Mouse (Mus musculus): ENCODE measurements around the gene Unc5cl. TPM values are rescaled to one million over a fixed set of nuclear protein-coding genes. Genes with fewer than 3 reads are reported as not detected.
A peak's percentile ranks its signal among the peaks of the same experiment; 100 is the strongest.

The Unc5cl gene
- polyA plus RNA-seq, 1 experiment from 2014 or later = 0.08 TPM

GRCm38 (mm10) chr17:48546036-48546435, 91.3 kb downstream of the Unc5cl start:
- no peaks in the 10 kb centered on the region for H3K36me3 ChIP-seq
- H3K9me3 ChIP-seq = no peaks in the 10 kb centered on the region
- H3K4me3 ChIP-seq = no peak overlapping the region
- no peak overlapping the region for H3K9ac ChIP-seq
- H3K4me1 ChIP-seq = 0 out of 2 replicates have a peak, but pooled peaks cover 3% of the 10 kb centered on the region
- H3K4me2 ChIP-seq = no peak overlapping the region
- no peaks in the 10 kb centered on the region for H3K27me3 ChIP-seq
- no peak for ATAC-seq (ENCODE audit: insufficient number of reproducible peaks, insufficient read depth, low FRiP score, low TSS enrichment, low read depth)
- H3K27ac ChIP-seq = no peak overlapping the region
- WGBS = 94% methylated on average over 11 of the region's 11 CpGs

- WGBS = 88% methylated on average over 6 of the region's 6 CpGs
- Histone ChIP-seq H3K27me3 (no peaks in the 10 kb centered on the region), H3K9ac (no peak overlapping the region), H3K4me1 (0 out of 2 replicates have a peak, but pooled peaks cover 3% of the 10 kb centered on the region), H3K36me3 (no peaks in the 10 kb centered on the region), H3K27ac (no peak overlapping the region), H3K4me3 (no peak overlapping the region), H3K9me3 (no peaks in the 10 kb centered on the region), H3K4me2 (no peak overlapping the region)
- no peak for ATAC-seq (ENCODE audit: insufficient number of reproducible peaks, insufficient read depth, low FRiP score, low TSS enrichment, low read depth)
Measured at GRCm38 (mm10) chr17:48547668-48548067, 93.0 kb downstream of the Unc5cl start.

GRCm38 (mm10) chr17:48551788-48552531, 97.3 kb downstream of the Unc5cl start:
- H3K4me2 ChIP-seq = no peak overlapping the region
- no peaks in the 10 kb centered on the region for H3K4me1 ChIP-seq
- H3K4me3 ChIP-seq = no peak overlapping the region
- no peak overlapping the region for H3K9ac ChIP-seq
- no peaks in the 10 kb centered on the region for H3K27me3 ChIP-seq
- WGBS = 84% methylated on average over 4 of the region's 4 CpGs
- H3K36me3 ChIP-seq = no peaks in the 10 kb centered on the region
- no peaks in the 10 kb centered on the region for H3K9me3 ChIP-seq
- no peak for ATAC-seq (ENCODE audit: insufficient number of reproducible peaks, insufficient read depth, low FRiP score, low TSS enrichment, low read depth)
- H3K27ac ChIP-seq = no peak overlapping the region

- H3K4me3 ChIP-seq = no peak overlapping the region
- H3K27ac ChIP-seq = no peak overlapping the region
- no peaks in the 10 kb centered on the region for H3K9me3 ChIP-seq
- H3K36me3 ChIP-seq = no peaks in the 10 kb centered on the region
- WGBS = 89% methylated on average over 3 of the region's 3 CpGs
- no peak for ATAC-seq (ENCODE audit: insufficient number of reproducible peaks, insufficient read depth, low FRiP score, low TSS enrichment, low read depth)
- H3K4me1 ChIP-seq = no peaks in the 10 kb centered on the region
- no peaks in the 10 kb centered on the region for H3K27me3 ChIP-seq
- H3K9ac ChIP-seq = no peak overlapping the region
- H3K4me2 ChIP-seq = no peak overlapping the region
Measured at GRCm38 (mm10) chr17:48552532-48552915, 97.8 kb downstream of the Unc5cl start.

GRCm38 (mm10) chr17:48556223-48556962, 101.7 kb downstream of the Unc5cl start:
- 38% methylated on average over 9 of the region's 9 CpGs for WGBS
- H3K27ac ChIP-seq = no peak overlapping the region
- H3K4me2 ChIP-seq = no peak overlapping the region
- no peak overlapping the region for H3K9ac ChIP-seq
- no peak overlapping the region for H3K4me3 ChIP-seq
- H3K9me3 ChIP-seq = no peaks in the 10 kb centered on the region
- H3K27me3 ChIP-seq = no peaks in the 10 kb centered on the region
- no peaks in the 10 kb centered on the region for H3K4me1 ChIP-seq
- no peak for ATAC-seq (ENCODE audit: insufficient number of reproducible peaks, insufficient read depth, low FRiP score, low TSS enrichment, low read depth)
- no peaks in the 10 kb centered on the region for H3K36me3 ChIP-seq

- Histone ChIP-seq H3K27me3 (no peaks in the 10 kb centered on the region), H3K4me1 (no peaks in the 10 kb centered on the region), H3K4me2 (no peak overlapping the region), H3K4me3 (no peak overlapping the region), H3K36me3 (no peaks in the 10 kb centered on the region), H3K9me3 (no peaks in the 10 kb centered on the region), H3K27ac (no peak overlapping the region), H3K9ac (no peak overlapping the region)
- WGBS = 88% methylated on average over 7 of the region's 7 CpGs
- ATAC-seq (ENCODE audit: insufficient number of reproducible peaks, insufficient read depth, low FRiP score, low TSS enrichment, low read depth) = no peak
Measured at GRCm38 (mm10) chr17:48557823-48558715, 103.4 kb downstream of the Unc5cl start.

GRCm38 (mm10) chr17:48564931-48565330, 110.2 kb downstream of the Unc5cl start:
- no peak overlapping the region for H3K9ac ChIP-seq
- no peaks in the 10 kb centered on the region for H3K27me3 ChIP-seq
- H3K4me3 ChIP-seq = no peak overlapping the region
- H3K4me2 ChIP-seq = no peak overlapping the region
- no peaks in the 10 kb centered on the region for H3K4me1 ChIP-seq
- H3K9me3 ChIP-seq = no peaks in the 10 kb centered on the region
- no peak overlapping the region for H3K27ac ChIP-seq
- H3K36me3 ChIP-seq = no peaks in the 10 kb centered on the region
- 94% methylated on average over 8 of the region's 8 CpGs for WGBS
- no peak for ATAC-seq (ENCODE audit: insufficient number of reproducible peaks, insufficient read depth, low FRiP score, low TSS enrichment, low read depth)

- Histone ChIP-seq H3K4me3 (no peak overlapping the region), H3K36me3 (no peaks in the 10 kb centered on the region), H3K9ac (no peak overlapping the region), H3K27me3 (no peaks in the 10 kb centered on the region), H3K9me3 (no peaks in the 10 kb centered on the region), H3K4me1 (no peaks in the 10 kb centered on the region), H3K27ac (no peak overlapping the region), H3K4me2 (no peak overlapping the region)
- no peak for ATAC-seq (ENCODE audit: insufficient number of reproducible peaks, insufficient read depth, low FRiP score, low TSS enrichment, low read depth)
- WGBS = 73% methylated on average over 4 of the region's 4 CpGs
Measured at GRCm38 (mm10) chr17:48569656-48570055, 115.0 kb downstream of the Unc5cl start.

- no peak overlapping the region for H3K9ac ChIP-seq
- no peak overlapping the region for H3K27ac ChIP-seq
- no peaks in the 10 kb centered on the region for H3K36me3 ChIP-seq
- no peak overlapping the region for H3K4me2 ChIP-seq
- H3K4me1 ChIP-seq = no peaks in the 10 kb centered on the region
- H3K4me3 ChIP-seq = no peak overlapping the region
- no peak for ATAC-seq (ENCODE audit: insufficient number of reproducible peaks, insufficient read depth, low FRiP score, low TSS enrichment, low read depth)
- WGBS = 86% methylated on average over 5 of the region's 5 CpGs
- no peaks in the 10 kb centered on the region for H3K9me3 ChIP-seq
- no peaks in the 10 kb centered on the region for H3K27me3 ChIP-seq
Measured at GRCm38 (mm10) chr17:48581153-48581552, 126.5 kb downstream of the Unc5cl start.

- no peak for ATAC-seq (ENCODE audit: insufficient number of reproducible peaks, insufficient read depth, low FRiP score, low TSS enrichment, low read depth)
- H3K9me3 ChIP-seq = no peaks in the 10 kb centered on the region
- no peak overlapping the region for H3K27ac ChIP-seq
- no peaks in the 10 kb centered on the region for H3K27me3 ChIP-seq
- H3K4me2 ChIP-seq = peak overlapping the region; percentile 46
- H3K4me3 ChIP-seq = peak overlapping the region; percentile 16; the same call in 1 of the 2 replicates
- no peaks in the 10 kb centered on the region for H3K4me1 ChIP-seq
- no peaks in the 10 kb centered on the region for H3K36me3 ChIP-seq
- WGBS = 40% methylated on average over 14 of the region's 14 CpGs
- H3K9ac ChIP-seq = no peak overlapping the region
Measured at GRCm38 (mm10) chr17:48582486-48582990, 127.8 kb downstream of the Unc5cl start.

- Histone ChIP-seq H3K4me1 (no peaks in the 10 kb centered on the region), H3K36me3 (no peaks in the 10 kb centered on the region), H3K27ac (no peak overlapping the region), H3K4me3 (no peak overlapping the region), H3K9ac (no peak overlapping the region), H3K27me3 (no peaks in the 10 kb centered on the region), H3K4me2 (no peak overlapping the region), H3K9me3 (no peaks in the 10 kb centered on the region)
- WGBS = 66% methylated on average over 11 of the region's 11 CpGs
- no peak for ATAC-seq (ENCODE audit: insufficient number of reproducible peaks, insufficient read depth, low FRiP score, low TSS enrichment, low read depth)
Measured at GRCm38 (mm10) chr17:48583401-48583800, 128.7 kb downstream of the Unc5cl start.
